20 mouse cellular contexts compared by ENCODE assay signal in genomic region chr6:64308631-64309030, GRCm38 (mm10).
"Had no signal": no experiment of that assay in that cellular context is flagged by ENCODE, and none has a peak within 500 bp of the region (broad histone marks: within the 10 kb centered on the region; RNA-seq: fewer than 3 reads in every experiment).

No protein-coding gene starts in this region.

- ATAC-seq: forebrain, embryonic 13.5 days; forebrain, embryonic 14.5 days; forebrain, embryonic 15.5 days; forebrain, embryonic 16.5 days; forebrain, postnatal 0 days had no signal

- DNase-seq: cerebellum, adult 8-10 months; cerebellum, adult 9-10 months; cerebellum, adult 9-11 months; cerebellum, postnatal 10 days; cerebellum, postnatal 14 days; cerebellum, postnatal 25 days; cerebellum, postnatal 36 days; embryo, embryonic 11 days; forebrain, postnatal 0 days; gastrocnemius, adult 2 months; gastrocnemius, postnatal 10 days; gastrocnemius, postnatal 14 days; gastrocnemius, postnatal 25 days; gastrocnemius, postnatal 36 days; heart, adult 18-20 months; heart, adult 2 months had no signal
